Mouse (Mus musculus) myocyte (in vitro differentiated cells): Measurements from ENCODE around the gene Slmap. TPM values are rescaled to one million over a fixed set of nuclear protein-coding genes. Genes with fewer than 3 reads are reported as not detected.
"Not testable (repeated sequence)": the region's sequence is repeated elsewhere in the genome, so short reads cannot be mapped to it uniquely, and the experiment has no call there.

Experiments used
- H3K27me3 ChIP-seq: one replicate; pipeline ENCODE4 v1.6.1; 2011; ENCODE audit not compliant: control insufficient read depth, insufficient read depth, insufficient read length
- H3K36me3 ChIP-seq: one replicate; pipeline ENCODE4 v1.6.1; 2011; ENCODE audit not compliant: control insufficient read depth, insufficient read depth
- H3K4me2 ChIP-seq: one replicate; pipeline ENCODE4 v1.6.1; 2011; ENCODE audit warnings: low read depth, control low read depth
- H3K4me3 ChIP-seq: one replicate; pipeline ENCODE4 v1.5.1; 2011; ENCODE audit warnings: mild to moderate bottlenecking, control low read depth, moderate library complexity
- H3K79me2 ChIP-seq: one replicate; pipeline ENCODE4 v1.6.1; 2011; ENCODE audit not compliant: control insufficient read depth, insufficient read depth
- H3ac ChIP-seq: one replicate; pipeline ENCODE4 v1.6.1; 2011; ENCODE audit not compliant: control insufficient read depth, insufficient read length
- CEBPB ChIP-seq: IDR thresholded peaks from 2 replicates; pipeline ENCODE4 v1.6.1; 2011; ENCODE audit warnings: mild to moderate bottlenecking, moderate library complexity; ENCODE audit not compliant: poor library complexity, insufficient read depth, severe bottlenecking
- E2F4 ChIP-seq: IDR thresholded peaks from one replicate; pipeline ENCODE4 v1.6.1; 2011; ENCODE audit warnings: mild to moderate bottlenecking, control low read depth, moderate library complexity; ENCODE audit not compliant: insufficient read depth
- MAX ChIP-seq: IDR thresholded peaks from one replicate; pipeline ENCODE4 v1.6.1; 2011; ENCODE audit warnings: low read depth, mild to moderate bottlenecking, control low read depth
- MYOD1 ChIP-seq, 3 experiments: IDR thresholded peaks; one replicate each; pipeline ENCODE4 v1.6.1; 2011; ENCODE audit warnings: control low read depth in 2 of 3, low read depth in 2 of 3, mild to moderate bottlenecking in 2 of 3, moderate library complexity in 1 of 3; ENCODE audit not compliant: insufficient read length in 2 of 3, control insufficient read depth in 1 of 3
- MYOG ChIP-seq, 3 experiments: IDR thresholded peaks; one replicate each; pipeline ENCODE4 v1.6.1; 2011; ENCODE audit warnings: control low read depth in 2 of 3, low read depth in 2 of 3, mild to moderate bottlenecking in 2 of 3; ENCODE audit not compliant: insufficient read length in 2 of 3, control insufficient read depth in 1 of 3, insufficient read depth in 1 of 3
- POLR2A ChIP-seq: IDR thresholded peaks from one replicate; pipeline ENCODE4 v1.6.1; 2011; ENCODE audit warnings: low read depth, mild to moderate bottlenecking, control low read depth, moderate library complexity; ENCODE audit not compliant: insufficient read length
- POLR2AphosphoS2 ChIP-seq: IDR thresholded peaks from one replicate; pipeline ENCODE4 v1.6.1; 2011; ENCODE audit warnings: low read depth, control low read depth; ENCODE audit not compliant: insufficient read length
- SRF ChIP-seq: IDR thresholded peaks from one replicate; pipeline ENCODE4 v1.6.1; 2011; ENCODE audit warnings: low read depth; ENCODE audit not compliant: control insufficient read depth, insufficient read length
- TCF12 ChIP-seq: IDR thresholded peaks from one replicate; pipeline ENCODE4 v1.6.1; 2011; ENCODE audit warnings: mild to moderate bottlenecking, control low read depth; ENCODE audit not compliant: poor library complexity, insufficient read depth, severe bottlenecking
- TCF3 ChIP-seq: IDR thresholded peaks from one replicate; pipeline ENCODE4 v1.6.1; 2011; ENCODE audit warnings: low read depth, control low read depth; ENCODE audit not compliant: insufficient read length
- USF1 ChIP-seq: IDR thresholded peaks from one replicate; pipeline ENCODE4 v1.6.1; 2011; ENCODE audit warnings: low read depth, mild to moderate bottlenecking, control low read depth, moderate library complexity
- polyA plus RNA-seq: library from polyadenylated mRNA; unstranded; fragments of >200 nt; fragmentation: generic; extraction: Trizol; gene quantifications from one replicate; pipeline ENCODE4 v1.2.1, GENCODE M21; 2012; ENCODE audit warnings: missing spikeins

Gene Slmap
- polyA plus RNA-seq, 1 experiment, result 15.5 TPM

DNA sequence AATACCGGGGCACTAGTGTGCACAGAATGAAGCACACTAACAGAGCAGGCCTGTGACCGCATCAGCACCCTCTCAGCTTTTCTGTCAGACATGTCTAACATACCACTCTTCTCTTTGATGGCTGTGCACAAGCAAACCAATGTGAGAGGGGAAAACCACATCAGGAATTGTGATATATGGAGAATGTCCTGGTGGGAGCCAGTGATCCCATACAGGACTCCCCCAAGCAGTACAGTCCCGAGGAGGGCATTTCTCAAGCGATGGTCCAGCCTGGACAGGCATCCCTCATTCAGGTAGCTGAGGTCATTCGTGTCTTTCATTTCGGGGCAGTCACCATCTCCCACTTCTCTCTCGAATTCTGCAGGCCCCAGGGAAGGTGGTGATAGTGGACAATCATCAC is 128.0 kb downstream of the Slmap start:
- Histone ChIP-seq H3K27me3 (no peaks in the 10 kb centered on the region), H3K36me3 (peaks cover 4% of the 10 kb centered on the region), H3K4me2 (no peak overlapping the region), H3K4me3 (no peak overlapping the region), H3ac (no peak overlapping the region), H3K79me2 (no peaks in the 10 kb centered on the region)
- TF ChIP-seq CEBPB, result no peak
- no peak for TF ChIP-seq MYOG (IDR thresholded peaks at IDR 0.05; ENCODE audit: control insufficient read depth in 1 of 3, insufficient read depth in 1 of 3, insufficient read length in 2 of 3, low read depth in 2 of 3)
- no peak for TF ChIP-seq POLR2A
- no peak for TF ChIP-seq E2F4
- TF ChIP-seq TCF12, result no peak
- no peak for TF ChIP-seq SRF
- TF ChIP-seq USF1, result no peak
- TF ChIP-seq MAX, result no peak
- no peak for TF ChIP-seq TCF3
- TF ChIP-seq POLR2AphosphoS2, result no peak

DNA sequence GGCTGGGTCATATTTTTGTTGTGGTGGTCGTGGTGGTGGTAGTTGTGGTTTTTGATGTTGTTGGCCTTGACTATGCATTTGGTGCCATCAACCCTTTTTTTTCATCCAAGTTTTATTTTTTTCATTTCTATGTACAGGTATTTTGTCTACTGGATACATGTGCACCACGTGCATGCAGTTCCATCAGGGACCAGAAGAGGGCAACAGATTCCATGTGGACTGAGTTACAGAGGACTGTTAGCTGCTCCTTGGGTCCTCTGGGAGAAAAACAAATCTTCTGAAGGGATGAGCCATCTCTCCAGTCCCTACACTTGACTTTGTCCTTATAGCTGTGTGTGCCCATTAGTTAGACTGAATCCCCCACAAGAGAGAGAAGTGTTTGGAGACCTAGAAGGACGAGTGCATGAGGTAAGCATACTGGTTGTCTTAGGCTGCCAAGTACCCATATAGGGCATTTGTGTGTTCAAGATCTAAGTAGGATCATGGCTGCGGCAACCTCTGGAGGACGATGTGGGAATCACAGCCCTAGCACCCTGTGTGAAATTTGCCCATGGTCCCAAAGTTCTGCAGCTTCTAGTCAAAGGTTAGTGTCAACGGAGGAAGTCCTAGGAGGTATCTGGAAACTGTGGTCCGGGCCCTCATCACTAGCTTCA is 136.1 kb downstream of the Slmap start:
- no peaks in the 10 kb centered on the region for H3K27me3 ChIP-seq
- TF ChIP-seq E2F4 (no peak), POLR2A (no peak)
- H3K4me3 ChIP-seq, result no peak overlapping the region

DNA sequence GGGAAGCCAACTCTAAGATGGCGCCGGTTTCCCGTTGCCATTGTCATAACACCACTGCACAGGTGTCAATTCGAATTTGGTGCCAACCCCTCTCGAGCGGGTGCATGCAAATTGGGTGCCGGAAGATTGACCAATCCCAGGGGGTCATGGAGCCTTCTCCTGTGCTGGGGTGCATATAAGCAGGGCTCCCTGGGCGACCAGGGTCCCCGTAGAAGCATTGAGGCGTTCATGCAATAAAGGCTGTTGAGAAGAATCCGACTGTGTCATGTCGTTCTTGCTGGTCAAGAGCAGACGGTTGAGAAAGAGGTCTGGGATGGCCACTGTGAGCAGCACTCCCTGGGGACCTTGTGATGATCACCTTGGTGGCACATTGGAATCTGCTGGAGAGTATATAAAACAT is 142.9 kb downstream of the Slmap start:
- TF ChIP-seq TCF12 (no peak), MYOD1 (IDR thresholded peaks at IDR 0.05; ENCODE audit: control insufficient read depth in 1 of 3, insufficient read length in 2 of 3, low read depth in 2 of 3) (no peak)
- Histone ChIP-seq H3K27me3 (peaks cover 18% of the 10 kb centered on the region), H3K79me2 (no peaks in the 10 kb centered on the region), H3K4me2 (no peak overlapping the region), H3ac (no peak overlapping the region), H3K36me3 (no peaks in the 10 kb centered on the region), H3K4me3 (no peak overlapping the region)

More for the DNA sequence above, 136.1 kb downstream of the Slmap start:
- H3K79me2 ChIP-seq, result no peaks in the 10 kb centered on the region
- no peaks in the 10 kb centered on the region for H3K36me3 ChIP-seq
- H3K4me2 ChIP-seq, result no peak overlapping the region
- no peak overlapping the region for H3ac ChIP-seq

DNA sequence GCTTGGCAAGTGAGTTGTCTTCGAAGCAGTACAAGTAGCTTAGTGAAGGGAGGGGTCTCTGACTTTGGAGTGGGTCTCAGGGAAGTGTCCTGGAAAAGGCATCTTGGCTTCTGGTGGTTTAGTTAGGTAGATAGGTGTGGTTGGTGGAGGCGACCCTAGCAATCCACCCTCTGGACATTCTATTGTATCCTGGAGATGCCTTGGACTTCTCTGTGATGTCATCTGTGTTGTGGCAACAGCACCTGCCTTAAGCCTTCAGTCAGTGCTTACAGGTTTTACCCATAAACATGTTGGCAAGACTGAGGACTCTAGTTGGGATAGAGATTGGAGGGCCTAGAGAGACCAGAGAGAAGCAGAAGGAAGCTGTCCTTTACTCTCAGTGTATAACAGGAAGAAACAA is 145.8 kb downstream of the Slmap start:
- not testable (repeated sequence) for H3K36me3 ChIP-seq, H3K4me3 ChIP-seq, H3K4me2 ChIP-seq, H3ac ChIP-seq, H3K79me2 ChIP-seq
- H3K27me3 ChIP-seq, result peaks cover 18% of the 10 kb centered on the region

DNA sequence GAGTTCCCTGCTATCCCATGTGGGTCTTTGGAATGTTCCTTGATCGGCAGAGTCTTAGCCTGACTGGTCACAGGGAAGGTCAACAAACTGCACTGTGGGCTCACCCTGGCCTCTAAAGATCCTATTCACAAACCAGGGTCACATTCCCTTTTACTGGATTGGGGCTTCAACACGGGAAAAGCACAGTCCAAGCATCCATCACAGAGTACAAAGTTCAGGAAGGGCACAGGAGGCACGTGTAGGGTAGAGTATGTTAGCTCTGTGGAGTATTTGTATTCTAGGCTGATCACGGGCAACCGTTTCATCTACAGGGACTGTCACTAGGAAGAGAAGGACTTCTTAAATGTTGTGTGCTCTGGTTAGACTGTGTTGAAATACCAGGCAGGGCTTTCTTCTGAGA is 147.7 kb downstream of the Slmap start:
- H3K4me2 ChIP-seq, H3K4me3 ChIP-seq, H3K36me3 ChIP-seq, H3ac ChIP-seq, H3K79me2 ChIP-seq: not testable (repeated sequence)
- H3K27me3 ChIP-seq, result peaks cover 22% of the 10 kb centered on the region

DNA sequence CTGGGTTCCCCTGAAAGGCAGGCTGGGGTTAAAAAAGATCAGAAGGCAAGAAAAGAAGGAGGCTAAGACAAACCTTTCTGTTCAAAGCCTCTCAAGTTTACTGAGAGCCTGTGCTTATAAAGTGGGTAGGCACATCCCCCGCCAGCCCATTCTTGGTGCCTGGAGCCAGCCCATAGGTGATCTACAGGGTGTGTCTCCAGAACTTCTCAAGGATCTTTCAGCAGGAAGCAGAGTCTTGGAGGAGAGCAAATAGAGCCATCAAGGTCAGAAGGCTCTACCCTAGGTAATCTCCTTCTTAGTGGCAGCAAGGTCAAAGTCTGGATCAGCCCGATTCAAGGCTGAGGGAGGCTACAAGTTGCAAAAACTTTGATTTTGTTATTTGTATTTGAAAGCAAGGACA is 149.1 kb downstream of the Slmap start:
- H3K4me2 ChIP-seq, H3K36me3 ChIP-seq, H3K4me3 ChIP-seq, H3ac ChIP-seq, H3K79me2 ChIP-seq: not testable (repeated sequence)
- peaks cover 16% of the 10 kb centered on the region for H3K27me3 ChIP-seq

DNA sequence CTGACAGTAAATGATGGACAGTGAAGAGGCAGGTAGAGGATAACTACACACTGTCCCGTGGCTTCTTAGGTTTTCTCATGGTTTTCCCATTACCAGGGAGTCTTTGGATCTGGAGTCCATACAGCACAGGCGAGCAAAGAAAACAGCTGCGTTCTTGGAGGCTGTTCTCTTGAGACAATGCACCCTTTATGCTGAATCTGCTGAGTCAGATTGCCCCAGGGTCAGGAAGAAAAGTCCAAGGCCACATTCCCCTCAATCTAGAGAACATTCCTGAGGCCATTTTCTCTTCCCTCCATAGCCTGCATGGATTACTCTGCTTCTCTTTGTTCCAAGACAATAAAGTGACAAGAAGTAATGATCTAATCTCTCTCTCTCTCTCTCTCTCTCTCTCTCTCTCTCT is 155.7 kb downstream of the Slmap start:
- H3K27me3 ChIP-seq, result peaks cover 4% of the 10 kb centered on the region
- no peaks in the 10 kb centered on the region for H3K79me2 ChIP-seq
- no peaks in the 10 kb centered on the region for H3K36me3 ChIP-seq
- no peak overlapping the region for H3K4me3 ChIP-seq
- no peak overlapping the region for H3K4me2 ChIP-seq
- H3ac ChIP-seq, result no peak overlapping the region
- TF ChIP-seq TCF3, result no peak
- TF ChIP-seq MYOG (IDR thresholded peaks at IDR 0.05; ENCODE audit: control insufficient read depth in 1 of 3, insufficient read depth in 1 of 3, insufficient read length in 2 of 3, low read depth in 2 of 3), result no peak
- no peak for TF ChIP-seq POLR2A
